Mouse (Mus musculus): Measurements from ENCODE around the gene Gng7. TPM values are rescaled to one million over a fixed set of nuclear protein-coding genes. Genes with fewer than 3 reads are reported as not detected.

The Gng7 gene
- polyA plus RNA-seq (2021; fragmentation: Nextera tagmentation), result 51.0 and 79.6 TPM in 2 replicates
- long read RNA-seq, experiment 1, transcript Gng7-201 (4 exons, 3,362 nt), result major isoform, 988 of 1,386 reads
- long read RNA-seq, experiment 1, transcript Gng7-202 (4 exons, 3,425 nt), result minor isoform, 62 of 1,386 reads
- long read RNA-seq, experiment 1, transcript Gng7-205 (3 exons, 875 nt), result minor isoform, 187 of 1,386 reads
- long read RNA-seq, experiment 1, partial matches to known transcripts, result 18 of 1,386 reads
- long read RNA-seq, experiment 1, other reads (novel, unspliced or antisense), result 127 of 1,386 reads
- long read RNA-seq, experiment 2, transcript Gng7-201 (4 exons, 3,362 nt), result major isoform, 20 of 76 reads
- long read RNA-seq, experiment 2, transcript Gng7-205 (3 exons, 875 nt), result minor isoform, 13 of 76 reads
- long read RNA-seq, experiment 2, transcript Gng7-202 (4 exons, 3,425 nt), result minor isoform, 7 of 76 reads
- long read RNA-seq, experiment 2, partial matches to known transcripts, result 3 of 76 reads
- long read RNA-seq, experiment 2, other reads (novel, unspliced or antisense), result 33 of 76 reads

DNA sequence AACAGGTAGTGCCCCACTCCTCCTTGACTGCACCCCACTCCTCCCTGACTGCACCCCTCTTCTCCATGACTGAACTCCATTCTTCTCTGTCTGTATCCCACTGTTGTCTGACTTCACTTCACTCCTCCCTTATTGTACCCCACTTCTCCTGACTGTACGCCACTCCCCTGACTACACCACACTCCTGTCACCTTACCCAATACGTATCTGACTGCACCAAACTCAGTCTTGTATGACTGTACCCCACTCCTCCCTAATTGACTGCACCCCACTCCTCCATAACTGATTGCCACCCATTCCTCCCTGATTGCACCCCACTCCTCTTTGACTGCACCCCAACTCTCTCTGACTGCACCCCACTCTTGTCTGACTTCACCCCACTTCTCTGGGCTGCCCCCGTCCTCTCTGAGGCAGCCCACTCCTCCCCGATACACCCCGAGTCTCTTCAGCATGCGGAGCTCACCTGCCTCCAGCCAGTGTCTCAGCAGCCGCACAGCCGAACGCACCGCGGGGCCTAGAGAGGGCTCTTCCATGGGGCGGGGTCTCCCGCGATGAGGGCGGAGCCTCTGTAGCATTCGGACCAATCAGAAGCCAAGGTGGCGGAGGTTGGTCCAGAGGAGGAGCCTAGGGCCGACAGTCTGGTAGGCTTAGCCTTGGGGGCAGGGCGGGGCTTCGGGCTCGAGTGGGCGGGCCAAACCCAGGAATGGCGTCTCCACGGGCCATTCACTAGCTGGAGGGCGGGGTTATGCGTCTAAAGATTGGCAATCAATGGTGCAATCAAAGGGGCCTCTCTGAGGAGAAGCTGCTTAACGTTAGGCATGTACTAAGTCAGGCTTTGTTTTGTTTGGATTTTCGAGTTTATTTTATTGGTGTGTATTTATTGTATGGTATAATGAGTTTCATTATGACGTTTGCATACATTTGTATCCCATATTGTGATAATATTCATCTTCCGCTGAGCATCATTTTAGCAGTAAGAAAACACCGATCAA lies at the start of gene Gng7:
Gng7 (minus strand) TSS at position 553 of the 992 bp plus-strand sequence.

DNA sequence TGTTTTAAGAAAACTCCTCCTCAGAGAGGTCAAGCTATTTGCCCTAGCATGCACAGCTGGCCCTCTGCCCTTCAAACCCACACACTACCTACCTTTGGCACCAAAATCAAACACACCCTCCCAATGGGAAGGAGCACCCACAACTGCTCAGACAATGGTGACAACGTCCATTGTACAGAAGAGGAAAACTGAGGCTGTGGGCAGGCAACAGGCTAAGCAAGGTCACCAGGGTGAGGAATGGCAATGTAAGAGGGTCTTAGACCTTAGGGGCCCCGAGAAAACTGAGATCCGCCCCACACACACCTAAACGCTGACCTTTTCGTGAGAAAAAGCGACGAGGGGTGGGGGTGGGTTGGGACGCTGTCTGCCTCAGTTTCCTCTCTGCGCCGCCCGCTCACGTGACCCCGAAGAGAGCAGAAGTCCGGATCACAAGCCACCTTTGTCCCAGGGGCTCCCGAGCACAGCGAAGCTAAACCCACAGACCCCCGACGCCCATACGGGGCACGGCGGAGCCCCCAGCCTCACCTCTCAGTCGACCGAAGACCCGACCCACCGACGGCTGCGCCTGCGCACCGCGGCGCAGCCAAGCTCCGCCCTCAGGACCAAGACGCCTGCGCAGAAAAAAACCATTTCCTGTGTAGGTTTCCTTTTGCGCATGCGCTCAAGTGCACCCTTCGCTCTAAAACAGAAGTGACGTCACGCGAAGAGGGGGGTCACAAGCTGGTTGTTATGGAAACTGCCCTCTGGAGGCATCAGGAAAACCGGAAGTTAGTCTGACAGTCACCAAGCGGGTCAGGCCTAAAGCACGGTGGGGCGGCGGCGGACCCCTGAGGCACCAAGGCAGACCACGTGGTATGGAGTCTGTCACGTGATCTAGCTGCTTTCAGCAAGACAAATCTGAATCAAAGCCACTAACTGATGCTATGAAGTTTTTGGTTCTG lies 45.1 kb upstream of the Gng7 start, which contains the start of gene Sgta:
Sgta (minus strand) TSS at position 579 of the 941 bp plus-strand sequence.

DNA sequence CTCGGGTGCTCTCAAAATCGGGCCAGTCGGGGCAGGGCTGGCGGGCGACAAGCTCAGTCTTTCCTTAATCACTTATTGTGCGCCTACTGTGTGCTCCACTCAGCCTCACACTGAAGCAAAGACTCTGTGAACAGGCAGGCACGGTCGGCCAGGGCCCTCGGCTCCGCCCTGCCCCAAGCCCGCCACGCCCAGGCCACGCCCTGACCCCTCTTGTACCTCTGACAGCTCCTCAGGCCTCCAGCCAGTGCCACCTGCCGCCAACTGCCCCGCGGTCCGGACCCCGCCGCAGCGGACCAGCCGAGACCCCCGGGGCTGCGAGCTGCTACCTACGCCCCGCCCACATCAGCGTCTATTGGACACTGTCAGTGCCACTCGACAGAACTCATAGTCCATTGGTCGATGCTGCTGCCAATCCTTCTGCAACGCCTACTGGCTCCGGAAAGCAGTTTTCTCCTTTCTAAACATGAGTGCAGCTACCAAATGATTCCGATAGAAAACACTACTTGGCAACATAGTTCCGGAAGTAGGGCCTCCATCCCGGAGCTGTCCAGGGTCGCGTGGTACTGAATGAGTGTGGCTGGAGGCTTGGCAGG lies 22.3 kb upstream of the Gng7 start, which contains the start of gene Slc39a3:
Slc39a3 (minus strand) TSS at position 439 of the 593 bp plus-strand sequence.

DNA sequence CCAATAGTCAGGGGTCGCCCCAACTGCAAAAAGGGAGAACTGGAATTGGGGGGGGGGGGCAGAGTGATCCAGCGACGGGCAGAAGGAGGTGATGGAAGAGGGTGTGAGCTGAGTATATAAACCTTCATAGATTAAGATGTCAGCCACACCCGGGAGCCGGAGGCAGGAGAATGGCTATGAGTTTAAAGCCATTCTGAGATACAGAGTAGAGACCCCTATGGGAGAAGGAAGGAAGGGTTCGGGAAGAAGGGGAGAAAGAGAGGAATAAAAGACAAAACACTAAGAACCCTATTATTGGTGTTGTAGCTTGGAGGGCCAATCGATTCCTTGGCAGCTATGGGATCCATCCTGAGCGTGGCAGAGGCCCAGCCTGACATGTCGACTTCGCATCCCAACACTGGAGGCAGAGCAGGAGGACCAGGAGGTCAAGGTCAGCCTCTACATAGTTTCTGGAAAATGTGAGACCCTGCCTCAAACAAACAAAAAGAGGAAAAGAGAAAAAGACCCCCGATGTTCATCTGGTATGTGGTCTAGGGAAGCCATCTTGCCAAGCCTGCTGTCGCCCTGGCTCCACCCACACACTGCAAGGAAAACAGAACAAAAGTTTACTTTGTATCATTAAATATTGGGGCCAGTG lies 11.0 kb upstream of the Gng7 start, which contains the start of gene Diras1:
Diras1 (minus strand) TSS at position 24 of the 637 bp plus-strand sequence.

DNA sequence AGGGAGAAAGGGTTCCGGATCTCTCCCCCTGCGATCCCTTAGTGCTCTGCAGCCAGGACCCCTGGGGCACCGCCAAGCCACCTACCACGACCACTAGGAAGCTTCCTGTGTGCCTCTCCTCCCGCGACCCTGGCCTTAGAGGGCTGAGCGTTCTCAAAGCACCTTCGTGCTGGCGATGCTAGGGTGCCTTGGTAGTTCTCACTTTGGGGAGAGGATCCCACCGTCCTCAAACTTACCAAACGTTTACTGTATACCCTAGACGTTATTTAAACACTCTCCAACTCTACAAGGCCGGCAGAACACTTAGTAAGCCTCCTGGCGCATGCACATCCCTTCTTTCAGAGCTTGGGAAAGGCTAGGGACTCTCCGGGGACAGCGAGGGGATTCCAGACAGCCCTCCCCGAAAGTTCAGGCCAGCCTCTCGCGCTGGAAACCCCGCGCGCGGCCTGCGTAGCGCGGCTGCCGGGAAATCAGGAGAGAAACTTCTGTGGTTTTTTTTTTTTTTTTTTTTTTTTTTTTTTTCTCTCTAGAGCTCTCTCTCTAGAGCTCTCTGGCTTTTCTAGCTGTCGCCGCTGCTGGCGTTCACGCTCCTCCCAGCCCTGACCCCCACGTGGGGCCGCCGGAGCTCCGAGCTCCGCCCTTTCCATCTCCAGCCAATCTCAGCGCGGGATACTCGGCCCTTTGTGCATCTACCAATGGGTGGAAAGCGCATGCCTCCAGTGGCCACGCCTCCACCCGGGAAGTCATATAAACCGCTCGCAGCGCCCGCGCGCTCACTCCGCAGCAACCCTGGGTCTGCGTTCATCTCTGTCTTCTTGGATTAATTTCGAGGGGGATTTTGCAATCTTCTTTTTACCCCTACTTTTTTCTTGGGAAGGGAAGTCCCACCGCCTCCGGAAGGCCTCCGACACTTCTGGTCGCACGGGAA lies 85.2 kb downstream of the Gng7 start, which contains the start of gene Gadd45b:
Gadd45b (plus strand) TSS at position 775 of the 928 bp plus-strand sequence.

DNA sequence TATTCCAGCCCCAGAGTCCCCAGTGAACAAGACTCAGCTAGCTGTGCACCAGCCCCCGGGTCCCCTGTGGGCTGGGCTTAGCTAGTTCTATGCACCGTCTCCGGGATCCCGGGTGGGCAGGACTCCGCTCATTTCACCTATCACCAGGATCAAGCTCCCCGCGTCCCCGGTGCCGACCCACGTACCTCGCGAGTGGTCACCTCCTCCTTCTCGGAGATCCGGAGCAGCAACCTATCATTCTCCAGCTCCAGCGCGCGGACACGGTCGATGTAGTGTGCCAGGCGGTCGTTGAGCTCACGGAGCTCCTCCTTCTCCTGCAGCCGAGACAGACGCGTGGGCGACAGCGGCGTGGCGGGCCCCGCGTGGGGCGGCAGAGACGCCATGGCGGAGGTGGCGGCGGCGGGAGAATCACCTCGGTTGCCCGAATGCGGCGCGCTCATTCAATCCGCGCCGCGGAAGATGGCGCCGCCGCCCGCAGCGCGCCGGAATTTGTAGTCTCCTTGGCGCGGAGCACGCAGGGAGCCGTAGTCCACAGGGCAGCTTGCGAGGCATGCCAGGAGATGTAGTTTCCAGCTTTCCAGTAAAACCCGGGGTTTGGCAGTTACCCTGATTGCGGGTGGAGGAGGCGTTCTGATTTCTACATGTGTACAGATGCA lies 96.8 kb downstream of the Gng7 start, which contains the start of gene Lmnb2:
Lmnb2 (minus strand) TSS at position 467 of the 656 bp plus-strand sequence.

DNA sequence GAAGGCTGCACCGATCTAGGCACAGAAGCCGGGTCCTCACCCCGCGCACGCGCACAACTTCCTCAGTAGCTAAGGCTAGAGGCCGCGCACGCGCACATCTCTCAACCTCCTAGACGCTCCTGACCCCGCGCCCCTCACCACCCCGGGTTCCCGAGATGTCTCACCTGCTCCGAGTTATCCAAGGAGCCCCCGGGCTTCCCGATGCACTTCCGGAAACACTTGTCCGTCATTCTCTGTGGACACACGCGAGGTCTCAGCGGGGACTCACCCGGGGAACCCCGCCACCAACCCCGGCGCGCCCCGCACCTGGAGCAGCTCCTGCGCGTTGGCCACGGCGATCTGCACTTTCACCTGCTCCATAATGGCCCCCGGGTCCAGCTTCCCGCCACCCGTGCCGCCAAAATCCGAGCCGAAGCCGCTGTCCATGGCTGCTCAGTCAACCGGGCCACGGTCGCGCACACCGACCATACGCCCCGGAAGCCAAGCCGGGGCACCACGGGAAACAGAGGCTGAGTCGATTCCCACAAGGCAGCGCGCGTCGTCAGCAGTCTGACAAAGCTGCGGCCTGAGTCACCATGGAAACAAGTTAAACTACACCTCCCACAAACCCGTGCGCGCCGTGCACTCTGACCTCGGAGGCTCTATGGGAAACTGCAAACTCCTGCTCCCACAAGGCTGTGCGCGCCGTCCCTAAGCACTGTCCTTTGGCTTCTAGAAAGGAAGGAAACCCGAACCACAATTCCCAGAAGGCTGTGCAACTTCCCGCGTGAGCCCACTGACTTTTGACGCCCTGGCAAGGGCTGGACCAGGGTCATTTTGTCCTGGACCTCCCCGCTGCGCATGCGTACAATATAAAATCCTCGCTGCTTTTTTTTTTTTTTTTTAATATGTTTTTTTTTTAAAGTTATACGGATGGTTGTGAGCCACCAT lies 114.2 kb downstream of the Gng7 start, which contains the start of gene Timm13:
Timm13 (minus strand) TSS at position 652 of the 930 bp plus-strand sequence.

Other genes starting within 250 kb of the Gng7 start
- 5.5 and 41.9 TPM in 2 replicates for gene Sf3a2, start 216.7 kb downstream of the Gng7 start, polyA plus RNA-seq (2021; fragmentation: Nextera tagmentation)
- gene Plekhj1, start 216.3 kb downstream of the Gng7 start, polyA plus RNA-seq (2021; fragmentation: Nextera tagmentation), result 92.8 and 104 TPM in 2 replicates
- gene Amh, start 209.7 kb downstream of the Gng7 start, polyA plus RNA-seq (2021; fragmentation: Nextera tagmentation), result 0.16 TPM in 1 of 2 replicates, not detected in the other
- 13.2 and 15.5 TPM in 2 replicates for gene Jsrp1, start 201.4 kb downstream of the Gng7 start, polyA plus RNA-seq (2021; fragmentation: Nextera tagmentation)
- gene Oaz1, start 188.3 kb downstream of the Gng7 start, polyA plus RNA-seq (2021; fragmentation: Nextera tagmentation), result 2,247 and 2,738 TPM in 2 replicates
- 22.3 and 23.9 TPM in 2 replicates for gene Lingo3, start 170.9 kb downstream of the Gng7 start, polyA plus RNA-seq (2021; fragmentation: Nextera tagmentation)
- 357 and 416 TPM in 2 replicates for gene Lsm7, start 159.7 kb downstream of the Gng7 start, polyA plus RNA-seq (2021; fragmentation: Nextera tagmentation)
- 17.6 and 18.7 TPM in 2 replicates for gene Sppl2b, start 159.7 kb downstream of the Gng7 start, polyA plus RNA-seq (2021; fragmentation: Nextera tagmentation)
- 0.20 and 0.21 TPM in 2 replicates for gene Tmprss9, start 143.1 kb downstream of the Gng7 start, polyA plus RNA-seq (2021; fragmentation: Nextera tagmentation)
- gene Timm13, start 114.0 kb downstream of the Gng7 start, polyA plus RNA-seq (2021; fragmentation: Nextera tagmentation), result 532 and 700 TPM in 2 replicates
- gene Lmnb2, start 96.7 kb downstream of the Gng7 start, polyA plus RNA-seq (2021; fragmentation: Nextera tagmentation), result 4.0 and 4.5 TPM in 2 replicates
- 18.5 and 19.5 TPM in 2 replicates for gene Gadd45b, start 84.9 kb downstream of the Gng7 start, polyA plus RNA-seq (2021; fragmentation: Nextera tagmentation)
- 37.8 and 61.2 TPM in 2 replicates for gene Diras1, start 10.7 kb upstream of the Gng7 start, polyA plus RNA-seq (2021; fragmentation: Nextera tagmentation)
- gene Slc39a3, start 22.5 kb upstream of the Gng7 start, polyA plus RNA-seq (2021; fragmentation: Nextera tagmentation), result 31.5 and 39.4 TPM in 2 replicates
- 216 and 260 TPM in 2 replicates for gene Sgta, start 45.2 kb upstream of the Gng7 start, polyA plus RNA-seq (2021; fragmentation: Nextera tagmentation)
- gene Thop1, start 55.1 kb upstream of the Gng7 start, polyA plus RNA-seq (2021; fragmentation: Nextera tagmentation), result 20.8 and 27.8 TPM in 2 replicates
- 0.36 and 0.86 TPM in 2 replicates for gene Creb3l3, start 83.9 kb upstream of the Gng7 start, polyA plus RNA-seq (2021; fragmentation: Nextera tagmentation)
- gene Map2k2, start 91.0 kb upstream of the Gng7 start, polyA plus RNA-seq (2021; fragmentation: Nextera tagmentation), result 111 and 115 TPM in 2 replicates
- gene Zbtb7a, start 120.3 kb upstream of the Gng7 start, polyA plus RNA-seq (2021; fragmentation: Nextera tagmentation), result 93.9 and 115 TPM in 2 replicates
- 19.6 and 22.7 TPM in 2 replicates for gene Pias4, start 153.0 kb upstream of the Gng7 start, polyA plus RNA-seq (2021; fragmentation: Nextera tagmentation)
- 720 and 722 TPM in 2 replicates for gene Eef2, start 161.7 kb upstream of the Gng7 start, polyA plus RNA-seq (2021; fragmentation: Nextera tagmentation)
- 1.8 and 81.3 TPM in 2 replicates for gene Dapk3, start 168.1 kb upstream of the Gng7 start, polyA plus RNA-seq (2021; fragmentation: Nextera tagmentation)
- gene 4930442H23Rik, start 168.9 kb upstream of the Gng7 start, polyA plus RNA-seq (2021; fragmentation: Nextera tagmentation), result 0.09 TPM in 1 of 2 replicates, not detected in the other
- not detected in 2 replicates for gene Nmrk2, start 187.1 kb upstream of the Gng7 start, polyA plus RNA-seq (2021; fragmentation: Nextera tagmentation)
- 50.9 and 79.7 TPM in 2 replicates for gene Atcay, start 215.9 kb upstream of the Gng7 start, polyA plus RNA-seq (2021; fragmentation: Nextera tagmentation)
- 25.5 and 28.7 TPM in 2 replicates for gene Zfr2, start 218.2 kb upstream of the Gng7 start, polyA plus RNA-seq (2021; fragmentation: Nextera tagmentation)
- 125 and 168 TPM in 2 replicates for gene Matk, start 238.0 kb upstream of the Gng7 start, polyA plus RNA-seq (2021; fragmentation: Nextera tagmentation)

Data from left cerebral cortex, adult 6 months (tissue).